Mouse (Mus musculus) CH12.LX (cell line): Measurements from ENCODE around the gene Scamp5. TPM values are rescaled to one million over a fixed set of nuclear protein-coding genes. Genes with fewer than 3 reads are reported as not detected.

Experiments
- DNase-seq: peaks from one replicate; pipeline ENCODE4 v3.0.0-alpha.2; 2013; ENCODE audit errors: extremely low read depth
- H3K27ac ChIP-seq: 2 replicates; pipeline ENCODE4 v1.5.1; 2012; ENCODE audit warnings: low read depth, mild to moderate bottlenecking, control low read depth, moderate library complexity; ENCODE audit not compliant: insufficient read depth
- H3K27me3 ChIP-seq: replicated peaks from 2 replicates; pipeline ENCODE3; 2012; ENCODE audit warnings: inconsistent platforms
- H3K36me3 ChIP-seq, 2 experiments: replicated peaks in 1 of 2; 2 replicates each; pipeline versions ENCODE3 to v1.6.1; 2012; ENCODE audit warnings: inconsistent platforms in 1 of 2, low read length in 1 of 2, mild to moderate bottlenecking in 1 of 2, mixed read lengths in 1 of 2, moderate library complexity in 1 of 2; ENCODE audit not compliant: control insufficient read depth in 1 of 2, insufficient read depth in 1 of 2
- H3K4me1 ChIP-seq, 2 experiments: 2 replicates each; pipeline ENCODE4 v1.6.1; 2012; ENCODE audit warnings: inconsistent platforms in 1 of 2, moderate library complexity in 1 of 2; ENCODE audit not compliant: insufficient read depth in 2 of 2, control insufficient read depth in 1 of 2
- H3K4me2 ChIP-seq: 2 replicates; pipeline ENCODE4 v1.6.1; 2012; ENCODE audit warnings: low read depth, mild to moderate bottlenecking, control low read depth; ENCODE audit not compliant: poor library complexity, insufficient read depth, severe bottlenecking
- H3K4me3 ChIP-seq, 3 experiments: fragments of 150-350 bp in 1 of 3; sonication (generic) in 1 of 3; replicated peaks in 1 of 3; 2 replicates each; pipeline versions ENCODE3 to v1.5.1; 2011 to 2012; ENCODE audit warnings: low read depth in 2 of 3, low read length in 2 of 3, mild to moderate bottlenecking in 2 of 3, moderate library complexity in 2 of 3, control low read depth in 1 of 3, improper control_type of control experiment in 1 of 3, inconsistent platforms in 1 of 3, mixed read lengths in 1 of 3; ENCODE audit not compliant: poor library complexity in 1 of 3
- H3K79me2 ChIP-seq: replicated peaks from 2 replicates; pipeline ENCODE4 v1.6.1; 2012; ENCODE audit warnings: mild to moderate bottlenecking, moderate library complexity; ENCODE audit not compliant: control insufficient read depth, poor library complexity, insufficient read depth, severe bottlenecking; ENCODE audit errors: extremely low read depth
- H3K9ac ChIP-seq: 2 replicates; pipeline ENCODE4 v1.6.1; 2012; ENCODE audit warnings: low read depth, mild to moderate bottlenecking, control low read depth, moderate library complexity; ENCODE audit not compliant: insufficient read depth
- H3K9me3 ChIP-seq: replicated peaks from 2 replicates; pipeline ENCODE3; 2012; ENCODE audit warnings: low read length, inconsistent platforms, mixed read lengths
- CHD2 ChIP-seq: IDR thresholded peaks from 2 replicates; pipeline ENCODE4 v1.6.1; 2011; ENCODE audit warnings: low read length, improper control_type of control experiment
- CTCF ChIP-seq, 2 experiments: IDR thresholded peaks in 1 of 2; conservative IDR thresholded peaks in 1 of 2; 2 replicates each; pipeline ENCODE4 v1.5.1; 2011 to 2012; ENCODE audit warnings: low read depth in 2 of 2, low read length in 2 of 2, improper control_type of control experiment in 1 of 2, inconsistent platforms in 1 of 2, mild to moderate bottlenecking in 1 of 2, moderate library complexity in 1 of 2
- ELF1 ChIP-seq: IDR thresholded peaks from 2 replicates; pipeline ENCODE4 v1.6.1; 2014; ENCODE audit warnings: low read depth, mild to moderate bottlenecking, inconsistent platforms, low read length, improper control_type of control experiment
- GABPA ChIP-seq: IDR thresholded peaks from 2 replicates; pipeline ENCODE4 v1.6.1; 2012; ENCODE audit warnings: low read depth, low read length, improper control_type of control experiment, inconsistent platforms; ENCODE audit not compliant: insufficient replicate concordance
- JUN ChIP-seq: IDR thresholded peaks from 2 replicates; pipeline ENCODE4 v1.6.1; 2011; ENCODE audit warnings: low read depth, mild to moderate bottlenecking, low read length, improper control_type of control experiment, moderate library complexity; ENCODE audit not compliant: insufficient read depth
- JUND ChIP-seq: conservative IDR thresholded peaks from 2 replicates; pipeline ENCODE4 v1.6.1; 2011; ENCODE audit warnings: low read depth, low read length, improper control_type of control experiment
- MAFK ChIP-seq: IDR thresholded peaks from 2 replicates; pipeline ENCODE4 v1.6.1; 2011; ENCODE audit warnings: low read length, improper control_type of control experiment; ENCODE audit not compliant: insufficient replicate concordance
- MAZ ChIP-seq: IDR thresholded peaks from 2 replicates; pipeline ENCODE4 v1.6.1; 2012; ENCODE audit warnings: low read depth, mild to moderate bottlenecking, inconsistent platforms, low read length, improper control_type of control experiment, moderate library complexity
- NELFE ChIP-seq: IDR thresholded peaks from 2 replicates; pipeline ENCODE4 v1.6.1; 2011; ENCODE audit warnings: low read depth, low read length, improper control_type of control experiment
- NRF1 ChIP-seq: IDR thresholded peaks from 2 replicates; pipeline ENCODE4 v1.6.1; 2014; ENCODE audit warnings: low read depth, mild to moderate bottlenecking, inconsistent platforms, low read length, improper control_type of control experiment, moderate library complexity
- PAX5 ChIP-seq: IDR thresholded peaks from 2 replicates; pipeline ENCODE4 v1.6.1; 2012; ENCODE audit warnings: low read length, inconsistent platforms, mixed read lengths
- POLR2A ChIP-seq: IDR thresholded peaks from 2 replicates; pipeline ENCODE4 v1.6.1; 2011; ENCODE audit warnings: low read depth, mild to moderate bottlenecking, improper control_type of control experiment, low read length
- RAD21 ChIP-seq: IDR thresholded peaks from 2 replicates; pipeline ENCODE4 v1.6.1; 2011; ENCODE audit warnings: low read depth, mild to moderate bottlenecking, low read length, improper control_type of control experiment, moderate library complexity
- SIN3A ChIP-seq: IDR thresholded peaks from 2 replicates; pipeline ENCODE4 v1.6.1; 2012; ENCODE audit warnings: low read length, improper control_type of control experiment, inconsistent platforms
- TBP ChIP-seq: conservative IDR thresholded peaks from 2 replicates; pipeline ENCODE4 v1.6.1; 2011; ENCODE audit warnings: low read depth, low read length, improper control_type of control experiment
- UBTF ChIP-seq: IDR thresholded peaks from 2 replicates; pipeline ENCODE4 v1.6.1; 2012; ENCODE audit warnings: low read depth, mild to moderate bottlenecking, inconsistent platforms, low read length, improper control_type of control experiment, moderate library complexity
- USF2 ChIP-seq: conservative IDR thresholded peaks from 2 replicates; pipeline ENCODE4 v1.6.1; 2011; ENCODE audit warnings: low read depth, low read length, improper control_type of control experiment
- ZC3H11A ChIP-seq: IDR thresholded peaks from 2 replicates; pipeline ENCODE4 v1.6.1; 2012; ENCODE audit warnings: low read depth, mild to moderate bottlenecking, inconsistent platforms, low read length, improper control_type of control experiment
- ZMIZ1 ChIP-seq: IDR thresholded peaks from 2 replicates; pipeline ENCODE4 v1.6.1; 2012; ENCODE audit warnings: low read depth, mild to moderate bottlenecking, inconsistent platforms, low read length, improper control_type of control experiment
- ZNF384 ChIP-seq: IDR thresholded peaks from 2 replicates; pipeline ENCODE4 v1.6.1; 2012; ENCODE audit warnings: low read depth, low read length, improper control_type of control experiment, inconsistent platforms
- dilution Hi-C: fragments of 300-500 bp; cut with MboI; formaldehyde crosslinking; loops from 2 replicates; pipeline ENCODE4 v1.14.3; 2020; ENCODE audit warnings: low sequenced_read_pairs; ENCODE audit not compliant: extremely low pct_unique_long_range_greater_than_20kb, extremely low pct_ligation_motif_present
- in situ Hi-C: fragments of 300-500 bp; cut with MboI; formaldehyde crosslinking; loops from 3 replicates; pipeline ENCODE4 v1.14.3; 2019; ENCODE audit warnings: low sequenced_read_pairs, low pct_ligation_motif_present, low pct_unique_long_range_greater_than_20kb, mixed read lengths
- polyA plus RNA-seq: library from polyadenylated mRNA; unstranded; fragments of >175 nt; gene quantifications from 2 replicates; pipeline ENCODE4 v1.2.1, GENCODE M21; 2012; ENCODE audit warnings: low read depth; ENCODE audit not compliant: insufficient read length
- total RNA-seq, 2 experiments: library from RNA; depleted of rRNA; stranded (reverse); fragments of 300-350 nt in 1 of 2; fragments of >200 nt in 1 of 2; gene quantifications; 2 replicates each; pipeline ENCODE4 v1.2.3; 2012 to 2014

Gene Scamp5
- total and polyA plus RNA-seq, 3 experiments: 0.34 to 2.1 (median 0.99) TPM

GRCm38 (mm10) chr9:57504891-57505290 lies 37.0 kb upstream of the Scamp5 start:
- TF ChIP-seq CHD2 (no peak), ZMIZ1 (no peak), ELF1 (no peak), PAX5 (no peak), CTCF (conservative IDR thresholded peaks at IDR 0.05 in 1 of 2, IDR thresholded peaks at IDR 0.05 in 1 of 2; ENCODE audit: low read depth in 2 of 2, low read length in 2 of 2) (no peak)
- no peak overlapping the region for H3K4me3 ChIP-seq
- H3K27ac ChIP-seq: no peak overlapping the region
- no peaks in the 10 kb centered on the region for H3K27me3 ChIP-seq
- peaks cover 0 to 9% of the 10 kb centered on the region in 2 experiments for H3K36me3 ChIP-seq
- in situ Hi-C loops (loop anchor here (10.0 kb wide), 1 partner anchor 60 kb away; the partner anchor contains the start of gene Ppcdc), dilution Hi-C loops (no loop called here)
- no peak for DNase-seq
- peaks cover 0 to 3% of the 10 kb centered on the region in 2 experiments; a peak in 1 of 4 replicates for H3K4me1 ChIP-seq
- no peaks in the 10 kb centered on the region for H3K79me2 ChIP-seq
- H3K9me3 ChIP-seq: peaks cover 4% of the 10 kb centered on the region
- H3K4me2 ChIP-seq: no peak overlapping the region
- H3K9ac ChIP-seq: no peak overlapping the region

GRCm38 (mm10) chr9:57504381-57504700 lies 36.5 kb upstream of the Scamp5 start:
- DNase-seq: no peak
- H3K79me2 ChIP-seq: no peaks in the 10 kb centered on the region
- in situ Hi-C loops: loop anchor here (10.0 kb wide), 1 partner anchor 60 kb away; the partner anchor contains the start of gene Ppcdc
- H3K27me3 ChIP-seq: no peaks in the 10 kb centered on the region
- peaks cover 0 to 8% of the 10 kb centered on the region in 2 experiments for H3K36me3 ChIP-seq
- no peak overlapping the region for H3K27ac ChIP-seq
- no peak overlapping the region for H3K4me2 ChIP-seq
- peaks cover 0 to 3% of the 10 kb centered on the region in 2 experiments; a peak in 1 of 4 replicates for H3K4me1 ChIP-seq
- no peak overlapping the region for H3K4me3 ChIP-seq
- dilution Hi-C loops: no loop called here
- H3K9me3 ChIP-seq: peaks cover 4% of the 10 kb centered on the region
- TF ChIP-seq ZMIZ1: no peak
- TF ChIP-seq NRF1: no peak
- TF ChIP-seq POLR2A: no peak
- TF ChIP-seq GABPA: no peak
- TF ChIP-seq RAD21: no peak
- no peak for TF ChIP-seq ELF1
- TF ChIP-seq SIN3A: no peak
- TF ChIP-seq MAZ: no peak
- no peak for TF ChIP-seq JUND
- no peak for TF ChIP-seq ZNF384
- TF ChIP-seq USF2: no peak
- TF ChIP-seq ZC3H11A: no peak
- no peak for TF ChIP-seq UBTF
- TF ChIP-seq NELFE: no peak
- TF ChIP-seq MAFK: no peak
- no peak for TF ChIP-seq JUN
- TF ChIP-seq TBP: no peak
- no peak overlapping the region for H3K9ac ChIP-seq
